ENCODE assay signal across 22 mouse cellular contexts in the genomic region with DNA sequence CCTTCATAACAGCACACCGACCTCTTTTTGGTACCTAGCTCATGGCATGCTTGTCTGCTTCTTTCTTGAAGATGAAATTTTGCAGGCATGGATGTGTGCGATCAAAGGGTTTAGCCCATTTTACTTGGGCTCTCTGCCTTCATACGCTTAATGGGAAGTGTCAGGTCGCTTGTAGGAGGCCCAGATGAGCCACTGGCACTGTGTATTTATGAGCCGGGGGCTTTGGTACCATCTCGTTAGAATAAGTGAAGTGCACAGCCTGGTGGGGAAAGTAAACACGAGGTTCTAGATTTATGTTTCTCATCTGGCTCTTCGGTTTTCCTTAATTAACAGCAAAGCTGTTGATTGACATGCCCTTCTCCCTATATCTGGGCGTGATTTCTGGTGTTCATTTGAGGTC. TPM values are rescaled to one million over a fixed set of nuclear protein-coding genes. Genes with fewer than 3 reads are reported as not detected.
A peak's percentile ranks its signal among the peaks of the same experiment; 100 is the strongest.
DNase-seq lines count a peak whose midpoint lies in the region; ATAC-seq and TF ChIP-seq lines count a peak whose summit lies in the region.
"Had no signal": no experiment of that assay in that cellular context is flagged by ENCODE, and none has a peak within 500 bp of the region (broad histone marks: within the 10 kb centered on the region; RNA-seq: fewer than 3 reads in every experiment).

No protein-coding gene starts in this region.

- no peak overlapping the region for H3K4me2 ChIP-seq in kidney, embryonic 14.5 days (replicated peaks; ENCODE audit: low read depth, low read length)
- H3K4me2 ChIP-seq: embryonic facial prominence, embryonic 12.5 days; forebrain, embryonic 15.5 days; heart, embryonic 11.5 days; heart, embryonic 15.5 days; hindbrain, embryonic 13.5 days had no signal

- no peak for TF ChIP-seq CTCF in brain, embryonic 14.5 days (IDR thresholded peaks at IDR 0.05; ENCODE audit: borderline replicate concordance, extremely low read depth, insufficient read depth, insufficient read length)

- no peaks in the 10 kb centered on the region for H3K27me3 ChIP-seq in kidney, embryonic 14.5 days (ENCODE audit: control insufficient read depth, insufficient read depth, low read length)
- H3K27me3 ChIP-seq: embryonic facial prominence, embryonic 12.5 days; forebrain, embryonic 15.5 days; heart, embryonic 15.5 days; hindbrain, embryonic 13.5 days had no signal

- intact Hi-C loops in left cerebral cortex, postnatal 4 days (cut with DNase I), result no loop called here

- WGBS in kidney, embryonic 14.5 days, result 27% methylated on average over 9 of the region's 9 CpGs

- no peak for ATAC-seq in cerebellum, adult (ENCODE audit: insufficient number of reproducible peaks, low FRiP score, low TSS enrichment)
- peak; percentile 30; the same call in 1 of the 2 replicates for ATAC-seq in kidney, embryonic 14.5 days (ENCODE audit: low FRiP score, low TSS enrichment)
- ATAC-seq: CD4-positive, CD25-positive, alpha-beta regulatory T cell, adult 4 months; forebrain, embryonic 15.5 days; hindbrain, postnatal 0 days had no signal

- DNase-seq in cerebellum, postnatal 10 days, result peak; percentile 41 to 56
- DNase-seq in kidney, postnatal 36 days, result no peak
- DNase-seq in left cerebral cortex, postnatal 4 days, result peak; percentile 45
- DNase-seq in left cerebral cortex, adult 9 months (ENCODE audit: low spot score in 2 of 2), result no peak
- DNase-seq in brain, embryonic 14.5 days (ENCODE audit: low read depth), result peak; percentile 41
- DNase-seq: adrenal gland, postnatal 10 days; B cell, adult 2 months; cerebellum, adult 18-20 months; cerebellum, adult 9-11 months; gastrocnemius, postnatal 10 days; heart, adult 2 months; heart, postnatal 14 days had no signal

- no peak overlapping the region for H3K9ac ChIP-seq in kidney, embryonic 14.5 days (ENCODE audit: low read depth, low read length)
- H3K9ac ChIP-seq: embryonic facial prominence, embryonic 12.5 days; forebrain, embryonic 15.5 days; heart, embryonic 15.5 days; hindbrain, embryonic 13.5 days had no signal

- no peak overlapping the region for H3K4me3 ChIP-seq in kidney, embryonic 14.5 days (ENCODE audit: low read length)
- H3K4me3 ChIP-seq: embryonic facial prominence, embryonic 12.5 days; forebrain, embryonic 15.5 days; heart, embryonic 15.5 days; hindbrain, embryonic 13.5 days had no signal

- H3K27ac ChIP-seq in kidney, embryonic 14.5 days (ENCODE audit: low read depth, low read length), result no peak overlapping the region
- H3K27ac ChIP-seq: embryonic facial prominence, embryonic 12.5 days; forebrain, embryonic 15.5 days; heart, adult 2 months; heart, embryonic 15.5 days; hindbrain, embryonic 13.5 days; hindbrain, postnatal 0 days had no signal

- no peak for TF ChIP-seq POLR2A in brain, embryonic 14.5 days (IDR thresholded peaks at IDR 0.05; ENCODE audit: borderline replicate concordance, extremely low read depth, insufficient read depth, insufficient read length, poor library complexity, severe bottlenecking)

- no peaks in the 10 kb centered on the region for H3K36me3 ChIP-seq in kidney, embryonic 14.5 days (ENCODE audit: control insufficient read depth, insufficient read depth, low read length)
- H3K36me3 ChIP-seq: embryonic facial prominence, embryonic 12.5 days; forebrain, embryonic 15.5 days; G1E; heart, embryonic 15.5 days; hindbrain, embryonic 13.5 days had no signal

- H3K4me1 ChIP-seq in kidney, embryonic 14.5 days (ENCODE audit: control insufficient read depth, insufficient read depth, low read length), result peaks cover 36% of the 10 kb centered on the region
- H3K4me1 ChIP-seq: forebrain, embryonic 15.5 days had no signal

- H3K9me3 ChIP-seq in kidney, embryonic 14.5 days (ENCODE audit: control insufficient read depth, low read length), result no peaks in the 10 kb centered on the region
- H3K9me3 ChIP-seq: embryonic facial prominence, embryonic 12.5 days; forebrain, embryonic 15.5 days; heart, embryonic 15.5 days; hindbrain, embryonic 13.5 days had no signal

RNA-seq across cellular contexts. Expression of a gene that starts 8.4 kb away (rescaled TPM):
- polyA plus RNA-seq in kidney, embryonic 14.5 days (2014; fragmentation: Nextera tagmentation; extraction: Ambion mirVana), result 34.0 and 52.2 TPM in 2 replicates
- total RNA-seq in left cerebral cortex, postnatal 4 days (2021), result 10 to 100 TPM; 40.6 to 45.5 TPM
- 29.9 and 33.7 TPM in 2 replicates for polyA plus RNA-seq in brain, embryonic 14.5 days (2012; rRNA removed)
- polyA plus RNA-seq: G1E had no signal

Comparison
In these comparisons a context has a peak if more than half of its experiments do, and no peak if none do; other contexts are left out.
1. DNase-seq: peak in cerebellum, postnatal 10 days (2 of 2), left cerebral cortex, postnatal 4 days (single experiment) and brain, embryonic 14.5 days (single experiment); none in kidney, postnatal 36 days (0 of 2) and left cerebral cortex, adult 9 months (0 of 2).